Mouse (Mus musculus) kidney, adult 9 months (tissue): ENCODE measurements at regions not wholly inside any gene's neighbourhood (a gene's known extent, or its start where the extent isn't known, plus 50 kb on each side); places are given as distances from the start of the nearest gene placed in this dataset.

Experiments
- DNase-seq: peaks from one replicate; pipeline ENCODE4 v3.0.0; 2022

DNA sequence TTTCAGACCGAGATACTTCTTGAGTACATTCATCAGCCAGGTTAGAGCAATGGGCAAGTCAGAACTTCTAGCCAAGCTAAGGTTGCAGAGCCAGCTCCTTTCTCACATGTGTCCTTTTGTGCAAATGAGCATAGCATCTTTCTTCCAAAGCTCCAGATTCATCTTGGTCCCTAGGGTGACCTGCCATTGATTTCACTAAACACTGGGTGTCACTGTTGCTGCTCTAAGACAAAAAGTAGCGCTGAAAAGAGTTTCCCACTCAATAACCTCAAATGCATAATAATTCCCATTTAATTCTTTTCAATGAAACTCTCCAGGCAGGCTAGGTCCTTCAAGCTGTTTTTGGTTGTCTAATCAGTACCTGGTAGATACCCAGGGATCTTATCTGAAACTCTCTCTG is 688.6 kb upstream of the BB014433 start:
- no peak for DNase-seq

DNA sequence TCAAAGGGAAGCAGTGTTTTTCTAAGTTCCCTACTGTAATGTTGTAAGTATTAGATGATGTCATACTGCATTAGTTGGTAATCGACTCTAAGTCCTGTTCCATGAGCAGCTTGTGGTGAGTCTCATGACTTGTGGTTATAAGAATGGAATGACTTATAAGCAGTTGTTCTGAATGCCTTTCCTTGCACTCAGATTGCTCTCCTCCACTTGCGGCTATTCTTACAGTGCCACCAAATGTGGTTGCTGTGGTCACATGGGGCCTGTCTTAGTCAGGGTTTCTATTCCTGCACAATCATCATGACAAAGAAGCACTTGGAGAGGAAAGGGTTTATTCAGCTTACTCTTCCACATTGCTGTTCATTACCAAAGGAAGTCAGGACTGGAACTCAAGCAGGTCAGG is 685.4 kb upstream of the BB014433 start:
- no peak for DNase-seq

DNA sequence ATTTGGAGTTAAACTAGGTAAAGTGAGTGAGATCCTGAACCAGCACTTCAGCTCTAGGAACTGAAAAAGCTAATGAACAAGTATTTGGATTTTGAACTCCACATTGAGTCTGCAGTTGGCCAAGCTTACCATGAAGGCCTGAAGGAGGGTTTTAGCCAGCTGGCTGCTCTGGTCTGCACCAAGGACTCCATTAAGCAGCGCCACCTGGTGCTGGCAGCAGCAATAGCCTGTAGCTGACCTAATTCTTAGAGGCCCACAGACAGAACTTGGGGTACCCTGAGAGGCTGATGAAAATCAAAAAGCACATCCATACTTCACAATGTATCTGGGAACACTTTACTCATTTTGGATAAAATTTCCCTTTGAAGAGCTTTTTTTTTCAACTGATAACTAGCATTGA is 683.2 kb upstream of the BB014433 start:
- DNase-seq = peak; percentile 39

DNA sequence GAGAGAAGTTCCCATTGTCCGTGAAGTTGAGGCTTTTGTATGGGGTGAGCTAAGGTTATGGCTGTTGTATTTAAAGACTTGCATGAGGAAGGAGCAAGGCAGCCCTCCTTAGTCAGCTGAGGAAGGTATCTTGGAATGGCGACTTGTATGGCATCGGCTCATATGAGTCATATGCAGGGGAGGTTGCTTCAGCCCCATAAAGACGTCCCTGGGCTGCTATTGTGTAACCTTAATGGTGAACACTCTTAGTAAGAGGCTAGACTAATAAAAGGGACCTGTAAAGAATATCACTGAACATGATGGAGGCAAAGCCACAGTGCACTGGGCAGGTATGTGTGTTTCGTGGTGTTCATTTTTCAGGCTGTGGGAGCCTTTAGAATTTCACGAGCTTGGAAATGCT is 680.4 kb upstream of the BB014433 start:
- no peak for DNase-seq
